Mouse (Mus musculus): ENCODE results near the gene Kera. TPM values are rescaled to one million over a fixed set of nuclear protein-coding genes. Genes with fewer than 3 reads are reported as not detected.

The Kera gene
- polyA plus RNA-seq, 1 experiment from 2014 or later: 0.07 TPM

DNA sequence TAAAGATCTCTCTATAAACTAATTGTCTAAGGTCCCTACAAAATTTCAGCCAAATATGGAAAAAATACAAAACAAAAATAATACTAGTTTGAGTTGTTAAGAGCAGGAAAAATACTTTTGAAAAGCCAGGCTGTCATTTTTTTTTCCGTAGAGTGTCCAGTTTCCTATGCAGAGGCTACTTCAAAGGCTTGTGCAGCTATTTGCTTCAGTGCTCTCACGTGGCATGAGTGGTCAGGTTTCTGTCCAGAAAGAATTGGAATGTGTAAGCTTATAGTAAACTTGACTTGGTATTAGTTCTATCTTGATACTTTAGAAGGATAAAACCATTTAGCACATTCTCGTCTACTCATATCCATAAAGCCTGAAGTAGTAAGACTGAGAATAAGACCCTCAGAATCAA lies 15.0 kb upstream of the Kera start:
- Histone ChIP-seq H3K9me3 (replicated peaks; ENCODE audit: control insufficient read depth, low read length) (no peaks in the 10 kb centered on the region), H3K36me3 (ENCODE audit: control insufficient read depth, insufficient read depth, low read length) (no peaks in the 10 kb centered on the region), H3K4me2 (no peak overlapping the region), H3K27ac (ENCODE audit: low read depth, low read length) (no peak overlapping the region), H3K27me3 (ENCODE audit: control insufficient read depth, insufficient read depth, low read length) (no peaks in the 10 kb centered on the region), H3K4me3 (ENCODE audit: low read depth, low read length) (no peak overlapping the region), H3K4me1 (ENCODE audit: control insufficient read depth, insufficient read depth, low read length) (no peaks in the 10 kb centered on the region), H3K9ac (ENCODE audit: low read depth, low read length) (no peak overlapping the region)
- 61% methylated on average over 3 of the region's 3 CpGs for WGBS (ENCODE audit: insufficient replicate concordance)
- no peak for ATAC-seq (replicated peaks; ENCODE audit: insufficient number of reproducible peaks, low FRiP score, low TSS enrichment)

DNA sequence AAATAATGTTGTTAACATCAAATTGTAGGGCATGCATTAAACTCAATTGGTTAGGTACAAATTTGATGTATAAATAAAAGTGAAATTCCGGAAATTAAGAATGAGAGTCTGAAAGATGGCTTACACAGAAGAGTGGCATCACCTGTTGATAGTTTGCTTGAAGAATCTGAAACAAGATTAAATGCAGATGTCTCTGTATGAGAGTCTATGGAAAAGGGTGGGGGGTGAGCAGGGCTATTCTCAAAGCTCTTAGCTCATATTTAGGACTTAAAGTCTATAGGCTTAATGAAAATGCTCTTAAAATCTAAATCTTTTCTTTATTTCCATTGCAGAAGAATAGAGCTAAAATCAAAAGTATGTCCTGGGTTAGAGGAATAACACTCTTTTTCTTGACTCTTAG lies 11.0 kb upstream of the Kera start:
- Histone ChIP-seq H3K9ac (ENCODE audit: low read depth, low read length) (no peak overlapping the region), H3K27ac (ENCODE audit: low read depth, low read length) (no peak overlapping the region), H3K4me3 (ENCODE audit: low read depth, low read length) (no peak overlapping the region), H3K27me3 (ENCODE audit: control insufficient read depth, insufficient read depth, low read length) (no peaks in the 10 kb centered on the region), H3K4me2 (no peak overlapping the region), H3K4me1 (ENCODE audit: control insufficient read depth, insufficient read depth, low read length) (no peaks in the 10 kb centered on the region), H3K36me3 (ENCODE audit: control insufficient read depth, insufficient read depth, low read length) (no peaks in the 10 kb centered on the region), H3K9me3 (replicated peaks; ENCODE audit: control insufficient read depth, low read length) (no peaks in the 10 kb centered on the region)
- no peak for ATAC-seq (replicated peaks; ENCODE audit: insufficient number of reproducible peaks, low FRiP score, low TSS enrichment)
- 67% methylated on average over 1 of the region's 1 CpGs for WGBS (ENCODE audit: insufficient replicate concordance)

DNA sequence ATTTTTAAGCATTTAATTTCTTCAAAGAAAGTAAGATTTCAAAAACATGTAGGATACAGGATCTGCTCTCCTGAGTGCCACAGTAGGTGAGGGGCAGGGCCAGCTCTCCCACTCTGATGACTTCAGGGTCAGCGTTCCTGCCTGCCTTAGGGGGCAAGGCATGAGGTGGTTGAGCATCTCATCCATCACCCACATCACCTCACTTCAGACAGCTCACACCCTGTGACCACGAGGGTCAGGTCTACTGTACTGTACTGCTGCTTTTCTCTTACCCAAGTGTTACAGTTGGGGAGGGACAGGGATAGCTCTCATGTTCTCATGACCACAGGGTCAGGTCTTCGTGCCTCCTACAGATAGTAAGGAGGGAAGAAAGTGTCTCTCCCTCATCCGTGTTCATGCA lies 4.9 kb upstream of the Kera start:
- Histone ChIP-seq H3K4me2 (no peak overlapping the region), H3K36me3 (ENCODE audit: control insufficient read depth, insufficient read depth, low read length) (no peaks in the 10 kb centered on the region), H3K9me3 (replicated peaks; ENCODE audit: control insufficient read depth, low read length) (no peaks in the 10 kb centered on the region), H3K9ac (ENCODE audit: low read depth, low read length) (no peak overlapping the region), H3K27me3 (ENCODE audit: control insufficient read depth, insufficient read depth, low read length) (no peaks in the 10 kb centered on the region), H3K4me3 (ENCODE audit: low read depth, low read length) (no peak overlapping the region), H3K4me1 (ENCODE audit: control insufficient read depth, insufficient read depth, low read length) (no peaks in the 10 kb centered on the region), H3K27ac (ENCODE audit: low read depth, low read length) (no peak overlapping the region)
- no peak for ATAC-seq (replicated peaks; ENCODE audit: insufficient number of reproducible peaks, low FRiP score, low TSS enrichment)
- 64% methylated on average over 4 of the region's 4 CpGs for WGBS (ENCODE audit: insufficient replicate concordance)

DNA sequence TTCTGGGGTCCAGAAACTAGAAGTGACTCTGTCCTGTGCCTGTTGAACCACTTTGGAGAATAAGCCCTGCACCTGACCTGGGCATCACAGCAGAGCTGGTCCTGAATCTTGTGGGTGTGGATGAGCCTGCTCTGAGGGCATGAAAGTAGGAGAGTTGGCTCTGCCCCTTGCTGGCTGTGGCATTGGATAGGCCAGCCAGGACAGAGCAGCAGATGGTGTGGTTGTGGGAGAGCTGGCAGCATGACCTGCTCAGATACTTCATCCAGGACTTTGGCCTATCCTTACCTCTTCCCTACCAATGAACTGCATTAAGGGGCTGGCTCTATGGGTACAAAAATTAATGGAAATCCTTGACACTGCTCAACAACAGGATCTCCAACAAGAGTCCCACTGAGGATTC lies 3.4 kb upstream of the Kera start:
- no peaks in the 10 kb centered on the region for H3K27me3 ChIP-seq (ENCODE audit: control insufficient read depth, insufficient read depth, low read length)
- no peak for ATAC-seq (replicated peaks; ENCODE audit: insufficient number of reproducible peaks, low FRiP score, low TSS enrichment)
- no peak overlapping the region for H3K4me2 ChIP-seq
- H3K36me3 ChIP-seq (ENCODE audit: control insufficient read depth, insufficient read depth, low read length): no peaks in the 10 kb centered on the region
- no peaks in the 10 kb centered on the region for H3K4me1 ChIP-seq (ENCODE audit: control insufficient read depth, insufficient read depth, low read length)
- H3K4me3 ChIP-seq (ENCODE audit: low read depth, low read length): no peak overlapping the region
- H3K9me3 ChIP-seq (replicated peaks; ENCODE audit: control insufficient read depth, low read length): no peaks in the 10 kb centered on the region
- H3K27ac ChIP-seq (ENCODE audit: low read depth, low read length): no peak overlapping the region
- no peak overlapping the region for H3K9ac ChIP-seq (ENCODE audit: low read depth, low read length)

DNA sequence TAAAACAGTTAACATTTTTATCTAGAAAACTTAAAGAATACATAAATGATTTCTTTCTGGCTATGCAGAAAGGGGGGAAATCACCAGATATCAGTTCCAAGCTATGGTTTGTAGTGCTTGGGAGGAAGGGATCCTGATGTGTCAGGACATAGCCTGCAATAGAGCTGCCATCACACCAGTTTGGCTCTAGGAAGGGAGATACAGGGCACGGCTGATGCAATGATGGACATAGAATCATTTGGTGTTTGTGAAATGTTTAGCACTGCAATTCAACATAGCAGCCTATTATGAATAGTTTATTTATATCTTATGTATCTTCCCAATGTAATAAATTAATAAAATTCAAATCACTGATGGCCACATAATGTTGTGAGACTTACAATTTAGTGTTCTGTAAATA lies 15.6 kb downstream of the Kera start:
- H3K9ac ChIP-seq (ENCODE audit: low read depth, low read length): no peak overlapping the region
- no peak for ATAC-seq (replicated peaks; ENCODE audit: insufficient number of reproducible peaks, low FRiP score, low TSS enrichment)
- H3K27me3 ChIP-seq (ENCODE audit: control insufficient read depth, insufficient read depth, low read length): no peaks in the 10 kb centered on the region
- no peaks in the 10 kb centered on the region for H3K36me3 ChIP-seq (ENCODE audit: control insufficient read depth, insufficient read depth, low read length)
- H3K27ac ChIP-seq (ENCODE audit: low read depth, low read length): no peak overlapping the region
- H3K4me3 ChIP-seq (ENCODE audit: low read depth, low read length): no peak overlapping the region
- no peak overlapping the region for H3K4me2 ChIP-seq
- H3K9me3 ChIP-seq (replicated peaks; ENCODE audit: control insufficient read depth, low read length): no peaks in the 10 kb centered on the region
- no peaks in the 10 kb centered on the region for H3K4me1 ChIP-seq (ENCODE audit: control insufficient read depth, insufficient read depth, low read length)
- WGBS (ENCODE audit: insufficient replicate concordance): 77% methylated on average over 1 of the region's 1 CpGs

DNA sequence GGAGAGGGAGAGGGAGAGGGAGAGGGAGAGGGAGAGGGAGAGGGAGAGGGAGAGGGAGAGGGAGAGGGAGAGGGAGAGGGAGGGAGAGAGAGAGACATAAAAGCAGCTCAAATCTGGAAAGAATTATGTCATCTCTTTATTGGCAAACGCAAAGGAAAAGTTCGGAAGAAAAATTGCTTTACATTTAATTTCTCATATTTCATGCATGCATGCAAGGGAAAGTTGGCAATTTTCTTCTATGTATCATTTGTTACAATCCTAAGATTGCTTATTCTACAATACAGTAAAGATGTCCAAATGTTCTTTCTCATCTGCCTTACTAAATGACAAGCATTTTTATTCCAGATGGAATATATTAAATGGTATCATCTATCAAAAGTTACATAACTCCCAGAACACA lies 17.7 kb downstream of the Kera start:
- Histone ChIP-seq H3K36me3 (ENCODE audit: control insufficient read depth, insufficient read depth, low read length) (no peaks in the 10 kb centered on the region), H3K9ac (ENCODE audit: low read depth, low read length) (no peak overlapping the region), H3K27me3 (ENCODE audit: control insufficient read depth, insufficient read depth, low read length) (no peaks in the 10 kb centered on the region), H3K27ac (ENCODE audit: low read depth, low read length) (no peak overlapping the region), H3K9me3 (replicated peaks; ENCODE audit: control insufficient read depth, low read length) (no peaks in the 10 kb centered on the region), H3K4me3 (ENCODE audit: low read depth, low read length) (no peak overlapping the region), H3K4me2 (no peak overlapping the region), H3K4me1 (ENCODE audit: control insufficient read depth, insufficient read depth, low read length) (no peaks in the 10 kb centered on the region)
- ATAC-seq (replicated peaks; ENCODE audit: insufficient number of reproducible peaks, low FRiP score, low TSS enrichment): no peak
- WGBS (ENCODE audit: insufficient replicate concordance): 73% methylated on average over 2 of the region's 2 CpGs

DNA sequence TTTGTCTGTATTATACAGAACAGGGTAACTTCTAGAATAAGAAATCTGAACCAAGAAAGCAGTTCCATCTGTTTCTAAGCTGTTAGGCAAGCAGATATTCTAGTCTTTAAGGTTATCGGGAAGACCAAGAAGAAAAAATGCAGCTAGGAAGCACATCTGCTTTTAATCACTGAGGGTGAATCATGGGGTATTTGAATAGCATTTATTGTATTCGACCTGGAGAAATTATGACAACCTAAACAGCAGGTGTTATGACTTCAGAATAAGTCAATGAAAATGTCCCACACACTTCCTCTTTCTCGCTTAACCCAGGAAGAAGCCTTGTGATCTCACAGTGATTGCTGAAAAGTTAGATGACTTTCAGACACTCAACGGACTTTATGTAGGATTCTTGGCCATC lies 18.4 kb downstream of the Kera start:
- ATAC-seq (replicated peaks; ENCODE audit: insufficient number of reproducible peaks, low FRiP score, low TSS enrichment): no peak
- Histone ChIP-seq H3K9me3 (replicated peaks; ENCODE audit: control insufficient read depth, low read length) (no peaks in the 10 kb centered on the region), H3K27ac (ENCODE audit: low read depth, low read length) (no peak overlapping the region), H3K4me3 (ENCODE audit: low read depth, low read length) (no peak overlapping the region), H3K9ac (ENCODE audit: low read depth, low read length) (no peak overlapping the region), H3K4me2 (no peak overlapping the region), H3K4me1 (ENCODE audit: control insufficient read depth, insufficient read depth, low read length) (no peaks in the 10 kb centered on the region), H3K36me3 (ENCODE audit: control insufficient read depth, insufficient read depth, low read length) (no peaks in the 10 kb centered on the region), H3K27me3 (ENCODE audit: control insufficient read depth, insufficient read depth, low read length) (no peaks in the 10 kb centered on the region)
- 59% methylated on average over 4 of the region's 4 CpGs for WGBS (ENCODE audit: insufficient replicate concordance)

DNA sequence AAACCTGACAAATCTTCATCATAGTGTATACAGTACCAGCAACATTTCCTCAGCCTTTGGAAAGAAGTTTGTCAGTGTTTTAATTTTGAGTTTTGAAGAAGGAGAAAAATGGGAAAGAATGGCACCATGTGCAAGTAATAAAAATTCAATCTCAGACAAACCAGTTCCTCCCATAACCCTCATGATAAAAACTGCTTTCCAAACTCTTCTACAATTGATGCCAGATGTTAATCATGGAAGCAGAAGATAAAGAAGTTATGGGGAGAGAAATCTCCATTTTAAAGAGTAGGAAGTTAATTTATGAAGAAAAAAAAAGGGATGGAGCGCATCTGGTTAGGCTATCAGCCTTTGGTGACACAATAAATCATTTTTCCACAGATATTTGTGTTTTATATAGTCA lies 19.9 kb downstream of the Kera start:
- Histone ChIP-seq H3K4me2 (no peak overlapping the region), H3K27ac (ENCODE audit: low read depth, low read length) (no peak overlapping the region), H3K9ac (ENCODE audit: low read depth, low read length) (no peak overlapping the region), H3K27me3 (ENCODE audit: control insufficient read depth, insufficient read depth, low read length) (no peaks in the 10 kb centered on the region), H3K4me1 (ENCODE audit: control insufficient read depth, insufficient read depth, low read length) (no peaks in the 10 kb centered on the region), H3K9me3 (replicated peaks; ENCODE audit: control insufficient read depth, low read length) (no peaks in the 10 kb centered on the region), H3K4me3 (ENCODE audit: low read depth, low read length) (no peak overlapping the region), H3K36me3 (ENCODE audit: control insufficient read depth, insufficient read depth, low read length) (no peaks in the 10 kb centered on the region)
- 80% methylated on average over 1 of the region's 1 CpGs for WGBS (ENCODE audit: insufficient replicate concordance)
- no peak for ATAC-seq (replicated peaks; ENCODE audit: insufficient number of reproducible peaks, low FRiP score, low TSS enrichment)

DNA sequence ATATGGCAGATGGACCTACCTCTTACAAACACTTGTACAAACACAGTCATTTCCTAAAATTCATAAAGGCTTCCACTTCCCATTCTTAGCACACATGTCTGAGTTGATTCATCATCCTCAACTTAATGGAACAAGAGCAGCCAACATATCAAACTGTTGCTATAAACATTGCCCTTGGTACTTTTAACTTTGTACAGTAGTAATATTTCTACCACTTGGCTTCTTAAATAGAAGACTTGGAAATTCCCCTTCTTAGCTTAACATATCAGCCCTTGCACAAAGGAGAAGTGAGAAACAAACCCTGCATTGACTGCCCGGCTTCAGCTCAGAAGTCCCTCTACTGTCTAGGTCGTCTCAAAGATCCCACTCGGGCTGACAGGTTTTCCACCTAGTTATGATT lies 24.4 kb downstream of the Kera start:
- H3K4me1 ChIP-seq (ENCODE audit: control insufficient read depth, insufficient read depth, low read length): no peaks in the 10 kb centered on the region
- H3K9me3 ChIP-seq (replicated peaks; ENCODE audit: control insufficient read depth, low read length): no peaks in the 10 kb centered on the region
- ATAC-seq (replicated peaks; ENCODE audit: insufficient number of reproducible peaks, low FRiP score, low TSS enrichment): no peak
- H3K4me2 ChIP-seq: no peak overlapping the region
- H3K36me3 ChIP-seq (ENCODE audit: control insufficient read depth, insufficient read depth, low read length): no peaks in the 10 kb centered on the region
- no peak overlapping the region for H3K9ac ChIP-seq (ENCODE audit: low read depth, low read length)
- no peaks in the 10 kb centered on the region for H3K27me3 ChIP-seq (ENCODE audit: control insufficient read depth, insufficient read depth, low read length)
- WGBS (ENCODE audit: insufficient replicate concordance): 78% methylated on average over 3 of the region's 3 CpGs
- no peak overlapping the region for H3K4me3 ChIP-seq (ENCODE audit: low read depth, low read length)
- H3K27ac ChIP-seq (ENCODE audit: low read depth, low read length): no peak overlapping the region
